Mouse (Mus musculus) thymus, adult 2 months (tissue): ENCODE results near the gene Asap3. TPM values are rescaled to one million over a fixed set of nuclear protein-coding genes. Genes with fewer than 3 reads are reported as not detected.
A peak's percentile ranks its signal among the peaks of the same experiment; 100 is the strongest.

Experiments used
- DNase-seq: peaks from one replicate; pipeline ENCODE4 v3.0.0; 2021
- H3K27ac ChIP-seq: fragments of 200-500 bp; 2 replicates; pipeline ENCODE4 v1.5.1; 2012; ENCODE audit warnings: low read length, control low read depth; ENCODE audit not compliant: control insufficient read depth, insufficient read depth
- H3K27me3 ChIP-seq: fragments of 200-500 bp; 2 replicates; pipeline ENCODE4 v1.6.1; 2012; ENCODE audit warnings: mild to moderate bottlenecking, low read length, moderate library complexity, mixed read lengths; ENCODE audit not compliant: control insufficient read depth, insufficient read depth
- H3K36me3 ChIP-seq: fragments of 200-500 bp; 2 replicates; pipeline ENCODE4 v1.6.1; 2012; ENCODE audit warnings: mild to moderate bottlenecking, low read length, moderate library complexity; ENCODE audit not compliant: control insufficient read depth, insufficient read depth
- H3K4me1 ChIP-seq: fragments of 200-500 bp; replicated peaks from 2 replicates; pipeline ENCODE4 v1.6.1; 2012; ENCODE audit warnings: low read length; ENCODE audit not compliant: control insufficient read depth, insufficient read depth
- H3K4me3 ChIP-seq: fragments of 200-500 bp; 2 replicates; pipeline ENCODE4 v1.5.1; 2012; ENCODE audit warnings: mild to moderate bottlenecking, low read length, control low read depth, moderate library complexity; ENCODE audit not compliant: control insufficient read depth, insufficient read depth
- CTCF ChIP-seq: fragments of 200-500 bp; IDR thresholded peaks from 2 replicates; pipeline ENCODE4 v1.5.1; 2012; ENCODE audit warnings: mild to moderate bottlenecking, control low read depth, low read length, moderate library complexity, borderline replicate concordance; ENCODE audit not compliant: control insufficient read depth, poor library complexity, insufficient read depth; ENCODE audit errors: extremely low read depth
- POLR2A ChIP-seq: fragments of 200-500 bp; IDR thresholded peaks from 2 replicates; pipeline ENCODE4 v1.6.1; 2012; ENCODE audit warnings: mild to moderate bottlenecking, low read length, control low read depth, moderate library complexity; ENCODE audit not compliant: control insufficient read depth, poor library complexity, insufficient read depth; ENCODE audit errors: extremely low read depth
- WGBS: fragments of 180-500 bp; shearing (Covaris S2); methylation state at CpG from one replicate; pipeline ENCODE4 v1.1.7; 2018; 5-methylcytosine and 5-hydroxymethylcytosine counted together
- polyA plus RNA-seq: library from polyadenylated mRNA; depleted of rRNA; stranded (reverse); fragments of >200 nt; gene quantifications from 2 replicates; pipeline ENCODE4 v1.2.3, GENCODE M21; 2012; rRNA removed

The Asap3 gene
- polyA plus RNA-seq, 1 experiment: 4.4 TPM

GRCm38 (mm10) chr4:136285811-136286371 lies 79.7 kb downstream of the Asap3 start:
- Histone ChIP-seq H3K4me1 (peaks cover 9% of the 10 kb centered on the region), H3K27ac (peak overlapping the region; percentile 43), H3K36me3 (peaks cover 13% of the 10 kb centered on the region), H3K4me3 (peak overlapping the region; percentile 72), H3K27me3 (no peaks in the 10 kb centered on the region)
- peak; percentile 96 for DNase-seq
- under 1% methylated on average over 29 of the region's 29 CpGs for WGBS
- TF ChIP-seq POLR2A (peak; percentile 51; the same call in 1 of the 2 replicates), CTCF (peak; percentile 34; the same call in 1 of the 2 replicates)

GRCm38 (mm10) chr4:136289918-136290780 lies 84.0 kb downstream of the Asap3 start:
- TF ChIP-seq CTCF: no peak
- no peak for TF ChIP-seq POLR2A
- no peak overlapping the region for H3K4me3 ChIP-seq
- peaks cover 3% of the 10 kb centered on the region; the same call in 1 of the 2 replicates for H3K4me1 ChIP-seq
- no peak for DNase-seq
- WGBS: 97% methylated on average over 66 of the region's 66 CpGs
- no peaks in the 10 kb centered on the region for H3K27me3 ChIP-seq
- no peak overlapping the region for H3K27ac ChIP-seq
- H3K36me3 ChIP-seq: peaks cover 41% of the 10 kb centered on the region

- DNase-seq: no peak
- H3K4me1 ChIP-seq: 0 out of 2 replicates have a peak, but pooled peaks cover 3% of the 10 kb centered on the region
- no peak overlapping the region for H3K4me3 ChIP-seq
- 96% methylated on average over 39 of the region's 39 CpGs for WGBS
- H3K27ac ChIP-seq: no peak overlapping the region
- TF ChIP-seq POLR2A (no peak), CTCF (no peak)
- peaks cover 41% of the 10 kb centered on the region for H3K36me3 ChIP-seq
- no peaks in the 10 kb centered on the region for H3K27me3 ChIP-seq
Measured at GRCm38 (mm10) chr4:136290781-136291595, 84.8 kb downstream of the Asap3 start.

- Histone ChIP-seq H3K27me3 (no peaks in the 10 kb centered on the region), H3K36me3 (peaks cover 41% of the 10 kb centered on the region), H3K4me1 (0 out of 2 replicates have a peak, but pooled peaks cover 1% of the 10 kb centered on the region), H3K4me3 (no peak overlapping the region), H3K27ac (no peak overlapping the region)
- DNase-seq: no peak
- TF ChIP-seq POLR2A (no peak), CTCF (no peak)
- WGBS: 96% methylated on average over 6 of the region's 6 CpGs
Measured at GRCm38 (mm10) chr4:136291692-136292091, 85.5 kb downstream of the Asap3 start.

Other genes starting within 250 kb of the Asap3 start
- 37.0 and 38.4 TPM in 2 replicates for gene Gale, start 242.6 kb upstream of the Asap3 start, polyA plus RNA-seq
- 214 and 224 TPM in 2 replicates for gene Lypla2, start 233.7 kb upstream of the Asap3 start, polyA plus RNA-seq
- gene Pithd1, start 219.1 kb upstream of the Asap3 start, polyA plus RNA-seq: 140 and 171 TPM in 2 replicates
- 18.6 and 20.4 TPM in 2 replicates for gene Eloa, start 184.6 kb upstream of the Asap3 start, polyA plus RNA-seq
- gene Rpl11, start 152.9 kb upstream of the Asap3 start, polyA plus RNA-seq: 418 and 466 TPM in 2 replicates
- 312 and 357 TPM in 2 replicates for gene Id3, start 62.9 kb upstream of the Asap3 start, polyA plus RNA-seq
- 164 and 208 TPM in 2 replicates for gene E2f2, start 34.0 kb upstream of the Asap3 start, polyA plus RNA-seq
- 0.66 and 1.8 TPM in 2 replicates for gene Tcea3, start 41.4 kb downstream of the Asap3 start, polyA plus RNA-seq
- 15.6 and 18.7 TPM in 2 replicates for gene Zfp46, start 78.3 kb downstream of the Asap3 start, polyA plus RNA-seq
- 21.0 and 21.5 TPM in 2 replicates for gene Hnrnpr, start 104.6 kb downstream of the Asap3 start, polyA plus RNA-seq
- gene Htr1d, start 217.2 kb downstream of the Asap3 start, polyA plus RNA-seq: 0.24 and 0.57 TPM in 2 replicates